Mouse (Mus musculus) kidney, postnatal 25 days (tissue): ENCODE data around the gene Trim47.
"Not testable (repeated sequence)": the region's sequence is repeated elsewhere in the genome, so short reads cannot be mapped to it uniquely, and the experiment has no call there.

Experiments used
- DNase-seq, 2 experiments: peaks; one replicate each; pipeline ENCODE4 v3.0.0; 2021; ENCODE audit warnings: mixed read lengths in 2 of 2

Gene Trim47

DNA sequence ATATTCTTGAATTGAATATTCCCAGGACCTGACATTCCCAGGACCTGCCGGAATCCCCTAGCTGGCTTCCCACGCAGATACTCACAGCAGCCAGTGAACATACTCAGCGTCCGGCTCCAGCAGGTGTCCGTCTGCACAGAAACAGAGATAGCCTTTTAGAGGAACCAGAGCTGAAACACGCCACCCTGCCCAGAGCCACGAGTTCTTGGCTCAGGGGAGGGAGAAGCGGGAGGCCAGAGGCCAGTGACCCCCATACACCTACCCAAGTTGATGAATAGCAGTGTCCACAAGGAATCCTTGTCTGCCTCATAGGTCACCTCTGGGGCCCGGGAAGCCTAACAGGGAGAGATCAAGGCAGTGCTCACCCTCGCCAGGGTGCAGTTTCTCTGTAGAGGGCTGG is 7.2 kb upstream of the Trim47 start:
- no peak for DNase-seq

DNA sequence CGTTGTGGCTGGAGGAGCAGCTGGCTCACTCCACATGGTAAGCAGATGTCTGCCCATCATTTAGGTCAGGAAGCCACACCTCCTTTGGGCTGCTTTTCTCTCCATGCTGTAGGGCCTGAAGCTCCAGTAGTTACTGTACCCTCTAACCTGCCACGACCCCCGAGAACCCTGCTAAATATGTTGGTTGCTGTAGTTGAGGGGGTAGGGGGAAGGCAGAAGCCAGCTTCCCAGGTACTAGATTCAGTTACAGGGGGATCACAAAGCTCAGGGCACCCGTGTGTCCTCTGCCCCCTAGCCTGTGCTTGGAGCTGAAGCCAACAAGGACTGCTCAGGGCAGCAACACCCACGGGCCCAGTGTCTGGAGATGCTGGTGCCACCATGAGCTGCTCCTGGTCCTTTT is 6.5 kb upstream of the Trim47 start:
- DNase-seq, result peak in 1 of 2 experiments; percentile 40

DNA sequence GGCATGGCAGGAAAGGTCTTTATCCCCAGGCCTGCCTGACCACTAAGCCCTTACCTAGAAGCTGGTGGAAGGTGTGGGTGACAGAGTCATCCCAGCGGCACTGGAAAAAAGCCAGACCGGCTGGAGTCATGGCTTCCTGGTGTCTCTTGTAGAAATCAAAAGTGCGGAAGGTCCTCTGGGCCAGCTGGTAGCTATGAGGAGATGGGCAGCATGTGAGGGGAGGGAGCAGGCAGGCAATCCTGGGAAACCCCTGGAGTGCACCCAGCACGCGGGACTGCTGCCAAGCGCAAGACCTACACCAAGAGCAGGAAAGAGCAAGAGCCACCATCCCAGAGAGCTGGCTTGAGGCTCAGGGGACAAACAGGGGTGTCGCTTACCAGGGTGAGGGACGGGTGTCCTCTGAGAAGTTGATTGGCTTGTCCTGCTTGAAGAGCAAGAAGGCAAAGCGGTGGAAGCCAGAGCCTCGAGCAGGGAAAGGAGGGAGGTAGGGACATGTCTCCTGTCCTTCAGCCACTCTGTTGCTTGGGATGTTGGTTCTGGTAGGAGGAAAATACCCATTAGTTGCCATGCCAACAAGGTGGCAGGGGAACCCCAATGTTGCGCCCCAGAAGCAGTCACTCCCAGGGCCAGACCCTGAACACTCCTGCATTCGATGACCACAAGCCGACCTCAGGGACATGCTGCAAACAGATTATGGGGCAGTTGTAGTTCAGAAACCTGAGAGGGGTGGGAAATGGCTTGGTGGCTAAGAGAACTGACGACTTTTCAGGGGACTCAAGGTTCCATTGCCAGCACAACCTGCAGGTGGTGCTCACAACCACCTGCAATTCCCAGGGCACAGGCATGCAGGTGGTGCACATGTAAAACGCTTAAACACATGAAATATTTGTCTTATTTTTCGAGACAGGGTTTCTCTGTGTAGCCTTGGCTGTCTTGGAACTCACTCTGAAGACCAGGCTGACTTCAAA is 5.6 kb upstream of the Trim47 start:
- peak; percentile 53 to 70 for DNase-seq

DNA sequence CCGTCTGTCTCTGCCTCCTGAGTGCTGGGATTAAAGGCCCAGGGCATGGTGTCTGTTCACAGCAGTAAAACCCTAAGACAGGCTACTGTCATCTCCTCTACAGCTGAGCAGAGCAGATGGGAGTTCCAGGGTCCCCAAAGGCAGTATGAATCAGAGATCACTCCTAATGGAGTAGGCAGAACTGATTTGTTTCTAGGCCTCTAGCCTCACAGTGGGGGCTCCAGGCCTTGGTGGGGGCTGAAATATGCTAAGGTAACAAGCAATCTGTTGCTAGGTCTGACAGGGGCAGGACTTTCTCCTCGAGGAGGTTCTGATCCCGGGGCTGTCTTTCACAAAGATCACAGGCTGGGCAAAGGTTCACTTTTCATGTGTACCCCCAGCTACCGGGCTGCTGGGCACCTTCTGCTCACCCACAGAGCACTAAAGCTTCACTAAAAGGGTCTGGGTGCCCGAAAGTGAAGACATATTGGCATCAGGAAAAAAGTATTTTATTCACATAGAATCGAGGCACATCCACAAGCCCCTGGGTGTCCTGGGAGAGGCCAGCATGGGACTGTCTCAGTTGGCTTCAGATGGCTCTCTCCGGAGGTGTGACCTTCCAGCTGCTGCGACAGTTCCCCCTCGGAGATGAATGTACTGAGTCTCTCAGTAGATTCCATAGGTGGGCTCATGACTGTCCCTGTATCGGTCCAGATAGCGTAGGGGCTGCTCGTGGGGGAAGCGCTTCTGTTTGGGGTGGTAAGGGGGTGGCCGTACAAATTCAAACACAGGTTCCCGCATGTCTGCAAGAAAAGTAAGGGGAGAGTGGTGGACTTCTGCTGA is 4.5 kb upstream of the Trim47 start:
- DNase-seq, result peak in 1 of 2 experiments; percentile 53

DNA sequence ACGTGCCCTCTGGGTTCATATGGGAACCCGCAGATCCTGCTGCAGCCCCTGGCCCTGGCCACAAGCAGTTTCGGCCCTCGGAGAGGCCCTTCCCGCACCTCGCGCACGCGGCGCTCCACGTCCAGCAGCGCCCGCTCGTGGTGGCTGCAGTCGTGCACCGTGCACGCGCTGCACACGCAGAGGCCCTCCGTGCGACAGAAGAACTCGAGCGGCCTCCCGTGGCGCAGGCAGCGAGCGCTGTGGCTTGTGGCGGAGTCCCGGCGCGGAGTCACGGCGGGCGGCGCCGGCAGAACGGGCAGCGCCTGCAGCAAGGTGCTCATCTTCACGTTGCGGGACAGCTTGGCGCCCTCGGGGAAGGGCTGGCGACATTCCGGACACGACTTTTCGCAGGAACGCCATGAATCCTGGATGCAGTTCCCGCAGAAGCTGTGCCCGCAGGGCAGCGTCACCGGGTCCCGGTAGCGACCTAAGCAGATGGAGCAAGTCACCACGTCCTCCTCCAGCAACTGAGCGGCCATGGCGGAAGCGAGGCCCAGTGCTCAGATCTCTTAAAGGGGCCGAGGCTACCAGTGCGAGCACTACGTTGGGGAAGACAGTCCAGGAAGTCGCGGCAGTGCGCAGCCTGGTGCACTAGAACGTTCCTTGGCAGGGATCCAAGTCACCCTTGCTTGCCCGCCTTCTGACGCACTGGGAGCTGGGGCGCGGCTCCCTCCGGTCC is 3.6 kb upstream of the Trim47 start, which contains the start of gene Trim65:
Gene Trim65, minus strand, starts transcription at position 641 of the 718 bp plus-strand sequence.
- DNase-seq, result peak; percentile 94 to 95

DNA sequence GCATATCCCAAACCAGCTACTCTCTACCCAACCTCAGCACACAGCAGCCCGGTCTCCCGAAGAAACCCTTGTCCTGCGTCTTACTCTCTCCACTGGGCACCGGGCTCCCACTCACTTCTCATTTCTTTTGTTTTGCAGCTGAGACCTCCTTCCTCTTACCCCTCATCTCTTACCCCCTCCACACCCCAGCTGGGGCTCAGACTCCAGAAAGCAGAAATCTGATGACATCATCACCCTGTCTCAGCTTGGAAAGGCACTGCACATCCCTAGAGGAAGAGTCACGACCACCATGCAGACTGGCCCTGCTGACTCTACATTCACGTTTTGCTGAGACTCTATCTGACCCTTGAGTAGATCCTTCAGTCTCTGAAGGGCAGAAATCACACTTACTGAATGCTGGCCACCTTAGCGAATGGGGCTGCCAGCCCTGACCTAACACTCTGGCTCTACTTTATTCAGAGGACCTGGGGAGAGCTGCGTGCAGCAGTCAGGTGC is 3.0 kb upstream of the Trim47 start:
- peak in 1 of 2 experiments; percentile 42 for DNase-seq

DNA sequence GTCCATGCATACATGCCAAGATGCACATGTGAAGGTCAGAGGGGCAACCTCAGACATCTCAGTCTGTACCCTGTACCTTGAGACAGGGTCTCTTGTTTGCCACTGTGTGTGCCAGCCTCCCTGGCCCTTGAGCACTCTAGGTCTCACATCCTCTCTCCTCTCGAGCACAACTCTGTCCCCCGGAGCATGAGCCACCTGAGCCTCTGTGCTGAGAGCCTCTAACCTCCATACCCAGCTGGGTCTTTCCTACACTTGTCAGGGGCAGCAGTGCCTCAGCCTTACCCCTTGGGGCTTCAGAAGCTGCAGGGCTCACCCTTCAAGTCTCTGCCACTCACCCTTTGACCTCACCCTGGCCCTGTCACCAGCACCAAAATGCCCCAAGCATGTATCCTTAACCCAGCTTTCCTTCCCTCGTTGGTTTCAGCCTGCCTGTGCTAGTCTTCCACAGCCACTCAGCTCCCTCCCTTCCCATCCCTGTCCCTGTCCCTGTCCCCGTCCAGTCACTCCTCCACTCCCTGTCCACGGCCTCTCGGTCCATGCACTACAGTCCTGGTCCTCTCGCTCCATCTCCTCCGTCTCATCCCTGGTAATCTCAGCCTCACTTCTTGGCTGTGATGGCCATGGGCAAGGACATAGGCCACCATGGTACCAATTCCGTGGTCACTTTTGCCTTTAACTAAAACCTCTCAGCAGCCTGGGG is 2.2 kb upstream of the Trim47 start:
- DNase-seq, result peak in 1 of 2 experiments; percentile 36

DNA sequence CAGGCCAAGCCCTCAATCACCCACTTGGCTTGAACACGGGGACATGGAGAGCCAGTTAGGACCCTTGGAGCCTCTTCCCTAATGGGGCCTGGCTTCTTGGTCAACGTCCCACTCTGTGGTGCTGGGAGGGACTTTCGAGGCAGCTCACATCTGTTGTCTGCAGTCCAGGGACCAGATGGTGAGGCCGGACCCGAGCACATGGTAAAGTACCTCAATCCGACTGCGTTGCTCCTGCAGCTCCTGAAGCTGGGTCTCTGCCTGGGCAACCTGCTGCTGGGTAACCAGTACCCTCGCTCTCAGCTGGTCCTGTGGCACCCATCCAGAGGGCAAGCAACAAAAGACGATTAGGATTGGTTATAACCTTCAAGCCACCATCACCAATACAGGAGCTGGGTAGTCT is 976 bp upstream of the Trim47 start:
- no peak for DNase-seq

DNA sequence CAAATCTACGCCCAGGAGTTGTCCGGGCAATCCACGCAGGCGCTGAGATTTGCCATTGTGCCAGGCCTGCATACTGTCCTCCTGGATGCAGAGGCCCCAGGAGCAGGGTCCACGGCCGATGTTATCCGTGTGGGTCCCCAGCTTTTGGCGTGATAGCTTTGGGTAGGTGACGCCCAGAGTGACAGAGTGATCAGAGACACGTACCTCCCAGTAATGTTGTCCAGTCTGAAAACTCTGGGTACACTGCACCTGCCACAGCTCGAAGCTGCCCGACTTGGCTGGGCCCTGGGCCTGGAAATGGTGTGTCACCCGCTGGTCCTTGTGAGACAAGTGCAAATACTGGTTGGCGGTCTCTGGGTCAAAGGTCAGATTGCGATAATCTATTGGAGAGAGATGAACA is 749 bp downstream of the Trim47 start:
- peak in 1 of 2 experiments; percentile 40 for DNase-seq

DNA sequence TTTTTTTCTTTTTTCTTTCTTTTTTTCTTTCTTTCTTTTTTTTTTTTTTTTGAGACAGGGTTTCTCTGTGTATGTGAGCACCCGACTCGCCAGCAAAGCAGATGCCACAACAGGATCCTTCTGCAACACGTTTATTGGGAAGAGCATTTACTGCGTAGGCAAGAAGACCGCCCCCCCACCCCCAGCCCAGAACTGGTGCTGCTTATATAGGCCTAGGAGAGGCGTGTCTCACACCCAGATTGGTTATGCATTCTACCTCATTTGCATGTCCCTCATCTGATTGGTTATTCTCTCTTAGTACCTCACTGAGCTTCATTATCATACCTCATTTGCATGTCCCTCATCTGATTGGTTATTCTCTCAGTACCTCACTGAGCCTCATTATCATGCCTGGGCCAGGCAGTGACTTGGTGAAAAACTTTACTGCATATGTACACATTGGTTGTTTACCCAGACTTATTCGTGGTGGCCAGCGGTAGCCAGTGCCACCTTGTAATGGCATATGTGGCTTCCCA is 5.2 kb downstream of the Trim47 start:
- not testable (repeated sequence) for DNase-seq

DNA sequence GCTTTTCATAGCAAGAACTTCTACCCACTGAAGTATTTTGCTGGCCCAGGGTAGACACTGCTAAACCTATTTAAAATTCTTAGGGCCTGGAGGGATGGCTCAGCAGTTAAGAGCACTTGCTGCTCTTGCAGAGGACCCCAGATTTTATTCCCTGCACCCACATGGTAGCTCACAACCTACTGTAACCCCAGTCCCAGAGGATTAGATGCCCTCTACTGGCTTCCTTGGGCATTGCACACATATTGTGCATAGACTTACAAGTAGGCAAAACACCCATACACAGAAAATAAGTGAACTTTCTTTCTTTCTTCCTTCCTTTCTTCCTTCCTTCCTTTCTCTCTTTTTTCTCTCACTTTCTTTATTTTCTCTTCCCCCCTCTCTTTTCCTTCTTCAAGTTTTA is 9.2 kb downstream of the Trim47 start:
- DNase-seq, result peak in 1 of 2 experiments; percentile 58

DNA sequence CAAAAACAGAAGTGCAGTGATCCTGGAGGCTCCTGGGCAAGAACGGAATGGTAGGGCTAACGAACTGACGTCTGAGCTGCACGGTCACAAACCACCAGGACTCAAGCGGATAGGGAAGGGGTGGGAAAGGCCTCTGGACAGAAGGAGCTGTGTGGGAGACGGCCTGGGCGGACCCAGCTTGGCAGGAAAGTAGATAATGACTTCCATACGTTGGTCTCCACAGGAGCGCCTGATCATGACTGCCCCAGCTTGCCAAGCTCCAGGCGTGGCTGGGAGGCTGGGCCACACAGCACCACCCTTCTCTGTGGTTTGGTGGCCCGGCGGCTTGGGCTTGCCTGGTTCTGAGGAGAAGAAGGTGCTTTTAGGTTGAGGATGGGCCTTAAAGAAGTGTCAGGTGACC is 9.8 kb downstream of the Trim47 start:
- DNase-seq, result no peak

DNA sequence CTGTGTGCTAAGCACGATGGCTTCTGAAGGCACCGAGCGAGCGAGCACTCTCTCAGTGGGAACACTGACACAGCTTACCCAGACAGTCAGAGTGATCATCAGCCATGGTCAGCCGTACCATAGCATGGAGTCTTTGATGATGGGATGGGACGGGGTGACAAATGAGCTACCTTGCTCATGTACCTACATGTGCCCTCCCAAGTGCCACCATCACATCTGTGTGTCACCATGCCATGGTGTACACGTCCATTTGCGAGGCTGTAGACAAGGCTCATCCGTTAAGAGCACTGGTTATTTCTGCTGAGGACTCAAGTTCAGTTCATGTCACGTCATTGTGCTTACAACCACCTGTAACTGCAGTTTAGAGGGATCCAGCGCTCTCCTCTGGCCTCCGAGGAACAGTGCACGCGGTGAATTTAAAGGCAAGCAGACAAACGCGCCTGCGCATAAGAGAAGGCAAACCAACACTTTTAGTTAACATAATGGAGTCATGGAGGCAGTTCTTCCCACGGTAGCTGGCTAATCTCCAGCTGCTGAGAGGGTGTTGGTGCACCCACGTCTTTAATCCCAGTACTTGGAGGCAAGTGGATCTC is 15.3 kb downstream of the Trim47 start:
- DNase-seq, result peak in 1 of 2 experiments; percentile 29

DNA sequence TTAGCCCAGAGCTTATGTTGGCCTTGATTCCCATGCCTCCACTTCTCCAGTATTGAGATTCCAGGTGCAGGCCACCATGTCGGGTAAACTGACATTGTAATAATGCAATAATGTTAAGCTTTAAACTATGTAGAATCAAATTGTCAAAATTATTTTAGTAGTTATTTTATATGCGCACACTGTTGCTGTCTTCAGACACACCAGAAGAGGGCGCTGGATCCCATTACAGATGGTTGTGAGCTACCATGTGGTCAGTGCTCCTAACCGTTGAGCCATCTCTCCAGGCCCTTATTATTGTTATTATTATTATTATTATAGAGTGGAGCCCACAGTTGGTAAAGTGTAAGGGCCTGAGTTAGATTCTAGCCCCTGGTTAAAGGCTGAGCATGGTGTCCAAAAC is 15.9 kb downstream of the Trim47 start:
- DNase-seq, result no peak

DNA sequence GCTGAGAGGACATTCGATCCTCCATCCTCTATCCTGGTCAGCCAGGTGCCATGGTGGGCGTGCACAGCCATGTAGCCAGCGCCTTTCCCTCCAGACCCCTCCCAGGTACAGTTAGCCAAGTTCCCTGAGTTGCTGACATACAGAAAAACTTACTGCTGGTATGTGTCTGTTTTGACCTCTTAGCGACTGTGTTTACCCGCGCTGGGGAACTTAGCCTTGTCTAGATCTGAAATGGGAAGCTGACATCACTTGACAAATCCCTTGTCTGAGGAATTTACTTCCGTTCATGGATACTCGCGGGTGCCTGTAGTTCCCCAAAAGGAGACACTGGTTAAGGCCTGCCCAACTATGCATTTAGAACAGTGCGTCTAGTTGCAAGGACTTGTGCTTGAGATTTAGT is 16.5 kb downstream of the Trim47 start:
- DNase-seq, result peak in 1 of 2 experiments; percentile 63

DNA sequence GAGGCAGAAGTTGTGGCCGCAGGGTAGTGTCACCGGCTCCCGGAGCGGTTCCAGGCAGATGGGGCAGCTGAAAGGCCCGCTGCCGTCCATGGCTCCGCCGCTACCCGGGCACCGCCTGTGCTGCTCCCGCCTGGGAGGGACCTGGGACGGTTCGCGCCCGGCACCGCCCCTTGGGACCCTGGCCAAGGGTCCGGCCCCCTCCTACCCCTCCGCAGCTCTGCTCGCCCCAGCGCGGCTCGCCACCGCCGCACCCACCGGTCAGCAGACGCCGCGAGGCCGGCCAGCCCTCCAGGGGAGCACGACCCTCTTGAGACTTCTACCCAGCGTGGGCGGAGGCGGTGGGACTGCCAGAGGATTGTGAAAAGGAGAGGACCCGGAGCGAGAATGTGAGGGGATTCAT is 16.9 kb downstream of the Trim47 start:
- peak; percentile 85 to 94 for DNase-seq

DNA sequence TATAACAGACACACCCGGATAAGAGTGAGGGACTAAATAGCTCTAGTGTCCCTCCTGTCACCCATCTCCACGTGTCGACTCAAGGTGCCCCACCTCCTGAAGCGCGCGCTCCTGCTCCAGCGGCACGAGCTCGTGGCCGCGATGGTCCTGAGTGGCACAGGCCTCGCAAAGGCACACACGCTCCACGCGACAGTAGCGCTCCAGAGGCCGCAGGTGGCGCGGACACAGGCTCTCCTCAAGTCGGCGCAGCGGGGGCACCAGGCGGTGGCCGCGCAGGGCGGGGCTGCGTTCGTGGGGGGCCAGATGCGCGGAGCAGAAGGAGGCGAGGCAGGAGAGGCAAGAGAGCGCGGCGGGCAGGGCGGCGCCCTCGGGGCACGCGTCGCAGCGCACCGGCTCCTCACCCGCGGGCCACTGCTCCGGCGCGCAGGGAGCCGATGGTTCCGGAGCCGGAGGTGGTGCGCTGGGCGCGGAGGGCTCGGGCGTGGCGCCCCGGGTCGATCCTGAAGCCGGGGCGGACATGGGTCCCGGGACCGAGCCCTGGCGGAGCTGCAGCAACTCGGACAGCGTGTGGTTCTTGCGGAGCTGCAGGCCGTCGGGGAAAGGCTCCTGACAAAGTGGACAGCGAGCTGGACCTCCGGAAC is 17.4 kb downstream of the Trim47 start:
- peak; percentile 48 to 77 for DNase-seq

DNA sequence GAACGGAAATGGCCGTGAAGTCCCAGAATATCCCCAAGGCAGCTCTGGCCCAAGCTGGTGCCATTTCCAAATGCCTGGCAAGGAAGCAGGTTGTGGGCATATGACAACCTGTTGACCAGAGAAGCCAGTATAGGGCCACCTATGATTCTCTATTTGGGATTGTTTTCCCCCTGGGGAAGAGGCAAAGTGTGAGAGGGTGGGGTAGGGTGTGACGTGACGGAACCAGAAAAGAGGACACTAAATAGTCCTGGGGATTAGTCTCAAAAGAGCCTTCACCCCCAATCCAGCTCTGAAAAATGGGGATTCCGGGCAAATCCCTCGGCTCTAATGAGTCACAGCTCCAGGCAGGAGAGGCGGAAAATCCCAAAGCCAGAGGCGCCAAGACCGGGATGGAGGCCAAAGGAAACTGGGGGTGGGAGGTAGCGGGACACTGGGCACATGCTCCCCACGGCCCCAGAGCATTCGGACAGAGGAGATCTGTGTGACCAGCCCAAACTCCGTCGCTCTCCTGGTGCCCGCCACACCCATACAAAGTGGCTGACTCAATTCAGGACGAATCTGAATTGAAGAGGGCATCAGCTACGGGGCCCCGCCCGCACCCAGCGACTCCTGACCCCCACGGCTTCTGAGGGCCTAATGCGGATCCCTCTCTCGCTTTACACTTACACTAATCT is 18.4 kb downstream of the Trim47 start:
- DNase-seq, result peak; percentile 74 to 85

DNA sequence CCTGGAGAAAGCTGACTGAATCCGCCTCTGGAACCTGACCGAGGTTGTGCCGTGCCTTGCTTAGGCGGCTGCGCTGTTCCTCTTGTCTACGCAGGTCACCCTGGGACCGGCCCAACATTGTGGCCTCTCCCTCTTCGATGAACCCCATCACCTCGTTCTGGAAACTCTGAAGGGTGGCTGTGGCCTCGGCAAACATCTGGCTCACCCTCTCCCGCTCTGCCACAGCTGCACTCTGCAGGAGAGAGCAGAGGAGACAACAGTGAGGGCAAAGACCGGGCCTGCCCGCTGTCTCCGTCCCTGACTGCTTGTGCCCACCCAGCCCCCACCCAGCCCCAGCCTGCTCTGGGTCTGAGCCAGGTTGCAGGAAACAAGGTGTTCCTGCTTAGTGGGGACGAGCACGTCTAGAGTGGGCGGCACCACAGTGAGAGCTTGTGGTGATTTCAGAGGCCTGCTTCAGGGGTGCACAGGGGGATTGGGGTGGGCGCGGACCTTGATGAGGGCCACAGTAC is 19.2 kb downstream of the Trim47 start:
- DNase-seq, result peak in 1 of 2 experiments; percentile 84
